Comparison of ENCODE assay signal across 9 mouse cellular contexts in genomic region chr7:125561085-125561690, GRCm38 (mm10). TPM values are rescaled to one million over a fixed set of nuclear protein-coding genes. Genes with fewer than 3 reads are reported as not detected.
DNase-seq lines count a peak whose midpoint lies in the region; ATAC-seq lines count a peak whose summit lies in the region.
"Had no signal": no experiment of that assay in that cellular context is flagged by ENCODE, and none has a peak within 500 bp of the region (broad histone marks: within the 10 kb centered on the region; RNA-seq: fewer than 3 reads in every experiment).

No protein-coding gene starts in this region.

- peaks cover 16% of the 10 kb centered on the region for H3K4me1 ChIP-seq in heart, embryonic 10.5 days
- H3K4me1 ChIP-seq in neural tube, embryonic 15.5 days: peaks cover 9% of the 10 kb centered on the region; the same call in 1 of the 2 replicates

- no peaks in the 10 kb centered on the region for H3K9me3 ChIP-seq in heart, embryonic 10.5 days
- H3K9me3 ChIP-seq in neural tube, embryonic 15.5 days (replicated peaks): no peaks in the 10 kb centered on the region
- H3K9me3 ChIP-seq: neural tube, embryonic 12.5 days had no signal

- intact Hi-C loops in gastrocnemius, postnatal 36 days (cut with DNase I): no loop called here

- peak; percentile 100 for DNase-seq in heart, adult 11 months
- no peak for DNase-seq in heart, embryonic 10.5 days (ENCODE audit: low spot score)
- peak; percentile 73 for DNase-seq in MN1 (ENCODE audit: low spot score)
- peak; percentile 80 to 91 for DNase-seq in gastrocnemius, postnatal 36 days
- DNase-seq in kidney, postnatal 25 days: peak; percentile 91 to 95
- peak; percentile 91 to 95 for DNase-seq in lung, postnatal 4 days
- peak; percentile 80 for DNase-seq in splenic B cell, adult 2 months (ENCODE audit: low read depth, low spot score)

- no peak for ATAC-seq in neural tube, embryonic 15.5 days (ENCODE audit: low FRiP score)

- no peak overlapping the region for H3K4me2 ChIP-seq in neural tube, embryonic 15.5 days
- H3K4me2 ChIP-seq: neural tube, embryonic 12.5 days had no signal

- H3K4me3 ChIP-seq in heart, embryonic 10.5 days: no peak overlapping the region
- H3K4me3 ChIP-seq in neural tube, embryonic 15.5 days (replicated peaks): no peak overlapping the region
- H3K4me3 ChIP-seq: neural tube, embryonic 12.5 days had no signal

- 60% methylated on average over 9 of the region's 9 CpGs for WGBS in heart, embryonic 10.5 days
- WGBS in neural tube, embryonic 15.5 days: 62% methylated on average over 9 of the region's 9 CpGs

- peaks cover 12% of the 10 kb centered on the region; the same call in 1 of the 2 replicates for H3K27me3 ChIP-seq in heart, embryonic 10.5 days (ENCODE audit: insufficient read depth, poor library complexity, severe bottlenecking)
- H3K27me3 ChIP-seq in splenic B cell, adult 2 months (ENCODE audit: control insufficient read depth, insufficient read depth, low read length, poor library complexity, severe bottlenecking): no peaks in the 10 kb centered on the region
- H3K27me3 ChIP-seq in neural tube, embryonic 15.5 days (replicated peaks): no peaks in the 10 kb centered on the region
- H3K27me3 ChIP-seq: neural tube, embryonic 12.5 days had no signal

- no peak overlapping the region for H3K9ac ChIP-seq in neural tube, embryonic 15.5 days (replicated peaks)
- H3K9ac ChIP-seq: neural tube, embryonic 12.5 days had no signal

- no peaks in the 10 kb centered on the region for H3K36me3 ChIP-seq in heart, embryonic 10.5 days
- peaks cover 14% of the 10 kb centered on the region for H3K36me3 ChIP-seq in splenic B cell, adult 2 months (ENCODE audit: control insufficient read depth, insufficient read depth, low read length, poor library complexity, severe bottlenecking)
- H3K36me3 ChIP-seq in neural tube, embryonic 15.5 days: no peaks in the 10 kb centered on the region
- H3K36me3 ChIP-seq: neural tube, embryonic 12.5 days had no signal

- H3K27ac ChIP-seq in heart, embryonic 10.5 days: no peak overlapping the region
- H3K27ac ChIP-seq in neural tube, embryonic 15.5 days (replicated peaks): no peak overlapping the region
- H3K27ac ChIP-seq: neural tube, embryonic 12.5 days had no signal

RNA-seq across cellular contexts. Expression of gene Il4ra, which starts 9.3 kb away (rescaled TPM):
- polyA plus RNA-seq in heart, embryonic 10.5 days (2016; fragmentation: Nextera tagmentation; extraction: Ambion mirVana): 2.2 and 3.4 TPM in 2 replicates
- total RNA-seq in gastrocnemius, postnatal 36 days (2021): 1 to 10 TPM; 4.7 to 6.2 TPM
- 5.3 and 7.1 TPM in 2 replicates for polyA plus RNA-seq in neural tube, embryonic 15.5 days (2015; fragmentation: Nextera tagmentation; extraction: Ambion mirVana)

RNA-seq across cellular contexts. Expression of gene Il21r, which starts 42.0 kb away (rescaled TPM):
- 0.07 and 0.11 TPM in 2 replicates for polyA plus RNA-seq in heart, embryonic 10.5 days (2016; fragmentation: Nextera tagmentation; extraction: Ambion mirVana)
- total RNA-seq in gastrocnemius, postnatal 36 days (2021): under 1 TPM in 1 of 2 experiments, not detected in 1; 0.59 TPM
- 0.35 and 1.8 TPM in 2 replicates for polyA plus RNA-seq in neural tube, embryonic 15.5 days (2015; fragmentation: Nextera tagmentation; extraction: Ambion mirVana)
